Mouse (Mus musculus): ENCODE data around the gene Col25a1. TPM values are rescaled to one million over a fixed set of nuclear protein-coding genes. Genes with fewer than 3 reads are reported as not detected.

Col25a1 gene
- polyA plus RNA-seq, 1 experiment from 2014 or later: 6.7 TPM

GRCm38 (mm10) chr3:130400716-130401559 lies 269.6 kb downstream of the Col25a1 start:
- H3K9ac ChIP-seq (replicated peaks): no peak overlapping the region
- H3K4me3 ChIP-seq: no peak overlapping the region
- no peak for ATAC-seq (ENCODE audit: low FRiP score, low read depth)
- no peaks in the 10 kb centered on the region for H3K9me3 ChIP-seq
- peaks cover 15% of the 10 kb centered on the region; the same call in 1 of the 2 replicates for H3K4me1 ChIP-seq
- no peaks in the 10 kb centered on the region for H3K27me3 ChIP-seq
- H3K4me2 ChIP-seq (replicated peaks): no peak overlapping the region
- 78% methylated on average over 13 of the region's 13 CpGs for WGBS
- no peak overlapping the region for H3K27ac ChIP-seq (replicated peaks)
- no peaks in the 10 kb centered on the region for H3K36me3 ChIP-seq

- WGBS: 20% methylated on average over 1 of the region's 1 CpGs
- no peak overlapping the region for H3K27ac ChIP-seq (replicated peaks)
- H3K4me3 ChIP-seq: no peak overlapping the region
- no peak overlapping the region for H3K4me2 ChIP-seq (replicated peaks)
- H3K27me3 ChIP-seq: no peaks in the 10 kb centered on the region
- no peaks in the 10 kb centered on the region for H3K9me3 ChIP-seq
- H3K4me1 ChIP-seq: peaks cover 15% of the 10 kb centered on the region; the same call in 1 of the 2 replicates
- peak; percentile 52; the same call in 1 of the 2 replicates for ATAC-seq (ENCODE audit: low FRiP score, low read depth)
- H3K36me3 ChIP-seq: no peaks in the 10 kb centered on the region
- H3K9ac ChIP-seq (replicated peaks): no peak overlapping the region
Observed at GRCm38 (mm10) chr3:130401560-130401852, 270.2 kb downstream of the Col25a1 start.

GRCm38 (mm10) chr3:130404525-130405409 lies 273.5 kb downstream of the Col25a1 start:
- H3K4me3 ChIP-seq: no peak overlapping the region
- no peaks in the 10 kb centered on the region for H3K36me3 ChIP-seq
- H3K27me3 ChIP-seq: 0 out of 2 replicates have a peak, but pooled peaks cover 3% of the 10 kb centered on the region
- H3K27ac ChIP-seq (replicated peaks): no peak overlapping the region
- no peak overlapping the region for H3K4me2 ChIP-seq (replicated peaks)
- WGBS: 31% methylated on average over 8 of the region's 8 CpGs
- no peaks in the 10 kb centered on the region for H3K9me3 ChIP-seq
- H3K4me1 ChIP-seq: peaks cover 15% of the 10 kb centered on the region; the same call in 1 of the 2 replicates
- ATAC-seq (ENCODE audit: low FRiP score, low read depth): no peak
- H3K9ac ChIP-seq (replicated peaks): no peak overlapping the region

- no peaks in the 10 kb centered on the region for H3K36me3 ChIP-seq
- H3K4me1 ChIP-seq: peaks cover 9% of the 10 kb centered on the region; the same call in 1 of the 2 replicates
- H3K4me2 ChIP-seq (replicated peaks): no peak overlapping the region
- WGBS: 71% methylated on average over 6 of the region's 6 CpGs
- H3K9ac ChIP-seq (replicated peaks): no peak overlapping the region
- no peak for ATAC-seq (ENCODE audit: low FRiP score, low read depth)
- H3K27ac ChIP-seq (replicated peaks): no peak overlapping the region
- no peak overlapping the region for H3K4me3 ChIP-seq
- 0 out of 2 replicates have a peak, but pooled peaks cover 3% of the 10 kb centered on the region for H3K27me3 ChIP-seq
- no peaks in the 10 kb centered on the region for H3K9me3 ChIP-seq
Observed at GRCm38 (mm10) chr3:130407201-130407600, 275.9 kb downstream of the Col25a1 start.

GRCm38 (mm10) chr3:130413239-130413638 lies 281.9 kb downstream of the Col25a1 start:
- H3K4me2 ChIP-seq (replicated peaks): no peak overlapping the region
- 0 out of 2 replicates have a peak, but pooled peaks cover 3% of the 10 kb centered on the region for H3K4me1 ChIP-seq
- H3K9ac ChIP-seq (replicated peaks): no peak overlapping the region
- no peaks in the 10 kb centered on the region for H3K9me3 ChIP-seq
- no peaks in the 10 kb centered on the region for H3K36me3 ChIP-seq
- no peak overlapping the region for H3K27ac ChIP-seq (replicated peaks)
- H3K27me3 ChIP-seq: no peaks in the 10 kb centered on the region
- 45% methylated on average over 4 of the region's 4 CpGs for WGBS
- no peak overlapping the region for H3K4me3 ChIP-seq
- ATAC-seq (ENCODE audit: low FRiP score, low read depth): no peak

- Histone ChIP-seq H3K9me3 (no peaks in the 10 kb centered on the region), H3K36me3 (no peaks in the 10 kb centered on the region), H3K27ac (replicated peaks) (no peak overlapping the region), H3K4me2 (replicated peaks) (no peak overlapping the region), H3K4me3 (no peak overlapping the region), H3K4me1 (peaks cover 4% of the 10 kb centered on the region; the same call in 1 of the 2 replicates), H3K9ac (replicated peaks) (no peak overlapping the region), H3K27me3 (no peaks in the 10 kb centered on the region)
- no peak for ATAC-seq (ENCODE audit: low FRiP score, low read depth)
- WGBS: 93% methylated on average over 9 of the region's 9 CpGs
Observed at GRCm38 (mm10) chr3:130418951-130419350, 287.6 kb downstream of the Col25a1 start.

GRCm38 (mm10) chr3:130428796-130429195 lies 297.5 kb downstream of the Col25a1 start:
- Histone ChIP-seq H3K4me1 (no peaks in the 10 kb centered on the region), H3K27ac (replicated peaks) (no peak overlapping the region), H3K4me2 (replicated peaks) (no peak overlapping the region), H3K9me3 (no peaks in the 10 kb centered on the region), H3K27me3 (no peaks in the 10 kb centered on the region), H3K4me3 (no peak overlapping the region), H3K36me3 (no peaks in the 10 kb centered on the region), H3K9ac (replicated peaks) (no peak overlapping the region)
- WGBS: 97% methylated on average over 4 of the region's 4 CpGs
- no peak for ATAC-seq (ENCODE audit: low FRiP score, low read depth)

- Histone ChIP-seq H3K9ac (replicated peaks) (no peak overlapping the region), H3K27me3 (no peaks in the 10 kb centered on the region), H3K36me3 (no peaks in the 10 kb centered on the region), H3K4me1 (no peaks in the 10 kb centered on the region), H3K4me2 (replicated peaks) (no peak overlapping the region), H3K9me3 (no peaks in the 10 kb centered on the region), H3K4me3 (no peak overlapping the region), H3K27ac (replicated peaks) (no peak overlapping the region)
- WGBS: 85% methylated on average over 5 of the region's 5 CpGs
- no peak for ATAC-seq (ENCODE audit: low FRiP score, low read depth)
Observed at GRCm38 (mm10) chr3:130430052-130430451, 298.8 kb downstream of the Col25a1 start.

GRCm38 (mm10) chr3:130432818-130433217 lies 301.5 kb downstream of the Col25a1 start:
- no peak overlapping the region for H3K9ac ChIP-seq (replicated peaks)
- no peaks in the 10 kb centered on the region for H3K4me1 ChIP-seq
- 90% methylated on average over 5 of the region's 5 CpGs for WGBS
- ATAC-seq (ENCODE audit: low FRiP score, low read depth): no peak
- no peak overlapping the region for H3K27ac ChIP-seq (replicated peaks)
- H3K27me3 ChIP-seq: no peaks in the 10 kb centered on the region
- no peak overlapping the region for H3K4me3 ChIP-seq
- no peaks in the 10 kb centered on the region for H3K36me3 ChIP-seq
- H3K9me3 ChIP-seq: no peaks in the 10 kb centered on the region
- no peak overlapping the region for H3K4me2 ChIP-seq (replicated peaks)

GRCm38 (mm10) chr3:130436956-130437355 lies 305.7 kb downstream of the Col25a1 start:
- no peak overlapping the region for H3K4me3 ChIP-seq
- no peak overlapping the region for H3K4me2 ChIP-seq (replicated peaks)
- no peak overlapping the region for H3K9ac ChIP-seq (replicated peaks)
- no peaks in the 10 kb centered on the region for H3K9me3 ChIP-seq
- H3K27me3 ChIP-seq: no peaks in the 10 kb centered on the region
- no peaks in the 10 kb centered on the region for H3K4me1 ChIP-seq
- no peak overlapping the region for H3K27ac ChIP-seq (replicated peaks)
- no peak for ATAC-seq (ENCODE audit: low FRiP score, low read depth)
- H3K36me3 ChIP-seq: no peaks in the 10 kb centered on the region

- H3K9me3 ChIP-seq: no peaks in the 10 kb centered on the region
- WGBS: 94% methylated on average over 6 of the region's 6 CpGs
- H3K4me3 ChIP-seq: no peak overlapping the region
- H3K9ac ChIP-seq (replicated peaks): no peak overlapping the region
- no peaks in the 10 kb centered on the region for H3K27me3 ChIP-seq
- H3K4me2 ChIP-seq (replicated peaks): no peak overlapping the region
- H3K36me3 ChIP-seq: no peaks in the 10 kb centered on the region
- ATAC-seq (ENCODE audit: low FRiP score, low read depth): no peak
- H3K4me1 ChIP-seq: no peaks in the 10 kb centered on the region
- no peak overlapping the region for H3K27ac ChIP-seq (replicated peaks)
Observed at GRCm38 (mm10) chr3:130439767-130440166, 308.5 kb downstream of the Col25a1 start.

GRCm38 (mm10) chr3:130440689-130441088 lies 309.4 kb downstream of the Col25a1 start:
- no peaks in the 10 kb centered on the region for H3K9me3 ChIP-seq
- ATAC-seq (ENCODE audit: low FRiP score, low read depth): no peak
- 77% methylated on average over 12 of the region's 12 CpGs for WGBS

More at GRCm38 (mm10) chr3:130440689-130441088, 309.4 kb downstream of the Col25a1 start:
- no peak overlapping the region for H3K27ac ChIP-seq (replicated peaks)
- no peaks in the 10 kb centered on the region for H3K4me1 ChIP-seq
- no peak overlapping the region for H3K4me3 ChIP-seq
- H3K27me3 ChIP-seq: no peaks in the 10 kb centered on the region
- no peaks in the 10 kb centered on the region for H3K36me3 ChIP-seq
- no peak overlapping the region for H3K4me2 ChIP-seq (replicated peaks)
- no peak overlapping the region for H3K9ac ChIP-seq (replicated peaks)
